Mouse (Mus musculus) stomach, postnatal 0 days (tissue): ENCODE measurements at regions not wholly inside any gene's neighbourhood (a gene's known extent, or its start where the extent isn't known, plus 50 kb on each side); places are given as distances from the start of the nearest gene placed in this dataset.

Experiments used
- CTCF ChIP-seq: IDR thresholded peaks from 2 replicates; pipeline ENCODE4 v1.5.1; 2016; ENCODE audit warnings: antibody characterized with exemption, low read depth, mild to moderate bottlenecking, moderate library complexity
- EP300 ChIP-seq: optimal IDR thresholded peaks from 2 replicates; pipeline ENCODE3; 2016; ENCODE audit warnings: antibody characterized with exemption

DNA sequence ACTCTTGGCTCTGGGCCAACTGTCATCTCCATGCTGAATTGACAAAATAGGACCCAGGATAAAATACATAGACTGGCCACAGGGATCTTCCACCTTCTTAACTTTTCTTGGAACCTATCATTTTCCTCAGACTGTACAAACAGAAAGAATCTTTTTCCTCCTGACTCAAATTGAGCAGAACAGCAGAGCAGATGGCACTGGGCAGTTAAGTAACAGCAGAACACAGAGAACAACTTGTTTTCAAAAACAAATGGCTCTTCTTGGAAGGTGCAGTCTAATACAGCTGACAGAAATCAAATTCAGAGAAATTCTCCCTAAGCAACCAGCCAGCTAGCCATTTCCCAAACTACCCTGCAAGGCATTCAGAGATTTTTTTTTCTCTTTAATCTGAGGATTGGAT, 763.0 kb downstream of the Gsdmc2 start:
- TF ChIP-seq CTCF (no peak), EP300 (no peak)
